Mouse (Mus musculus): Measurements from ENCODE around the gene Gcgr. TPM values are rescaled to one million over a fixed set of nuclear protein-coding genes. Genes with fewer than 3 reads are reported as not detected.

Gene Gcgr
- polyA plus RNA-seq (2014; fragmentation: Nextera tagmentation; extraction: Ambion mirVana): 1.2 and 1.9 TPM in 2 replicates

GRCm38 (mm10) chr11:120530085-120530964 is at the start of gene Gcgr:
Gene Gcgr, plus strand, starts transcription at chr11:120530699.
- Histone ChIP-seq H3K9ac (replicated peaks; ENCODE audit: low read depth, low read length) (peak within 1 kb of the TSS; percentile 28; the same call in 1 of the 2 replicates), H3K4me3 (ENCODE audit: low read depth, low read length) (peak within 1 kb of the TSS; percentile 41), H3K27me3 (ENCODE audit: control insufficient read depth, insufficient read depth, low read length) (peaks cover 27% of the 10 kb centered on the region), H3K36me3 (ENCODE audit: control insufficient read depth, insufficient read depth, low read length) (no peaks in the 10 kb centered on the region), H3K4me2 (replicated peaks; ENCODE audit: low read depth, low read length) (peak within 1 kb of the TSS; percentile 72), H3K27ac (ENCODE audit: low read length) (no peak within 1 kb of the TSS), H3K4me1 (ENCODE audit: control insufficient read depth, insufficient read depth, low read length) (peaks cover 10% of the 10 kb centered on the region; the same call in 1 of the 2 replicates), H3K9me3 (ENCODE audit: control insufficient read depth, low read depth, low read length) (no peaks in the 10 kb centered on the region)
- 11% methylated on average over 55 of the region's 62 CpGs for WGBS
- ATAC-seq (ENCODE audit: insufficient number of reproducible peaks, insufficient read depth, low FRiP score, low read depth): peak; percentile 40; the same call in 1 of the 2 replicates

GRCm38 (mm10) chr11:120483448-120483934 is 47.0 kb upstream of the Gcgr start:
- peak overlapping the region; percentile 91; the same call in 1 of the 2 replicates for H3K4me2 ChIP-seq (replicated peaks; ENCODE audit: low read depth, low read length)
- H3K9me3 ChIP-seq (ENCODE audit: control insufficient read depth, low read depth, low read length): no peaks in the 10 kb centered on the region
- H3K27me3 ChIP-seq (ENCODE audit: control insufficient read depth, insufficient read depth, low read length): no peaks in the 10 kb centered on the region
- 85% methylated on average over 7 of the region's 7 CpGs for WGBS
- H3K9ac ChIP-seq (replicated peaks; ENCODE audit: low read depth, low read length): no peak overlapping the region
- peaks cover 7% of the 10 kb centered on the region for H3K4me1 ChIP-seq (ENCODE audit: control insufficient read depth, insufficient read depth, low read length)
- no peak for ATAC-seq (ENCODE audit: insufficient number of reproducible peaks, insufficient read depth, low FRiP score, low read depth)
- H3K4me3 ChIP-seq (ENCODE audit: low read depth, low read length): peak overlapping the region; percentile 96; the same call in 1 of the 2 replicates
- H3K36me3 ChIP-seq (ENCODE audit: control insufficient read depth, insufficient read depth, low read length): peaks cover 65% of the 10 kb centered on the region
- no peak overlapping the region; the same call in 1 of the 2 replicates for H3K27ac ChIP-seq (ENCODE audit: low read length)

GRCm38 (mm10) chr11:120484265-120484981 is 46.1 kb upstream of the Gcgr start, which contains the start of gene Mrpl12:
Gene Mrpl12, plus strand, starts transcription at chr11:120484613.
- Histone ChIP-seq H3K4me3 (ENCODE audit: low read depth, low read length) (peak within 1 kb of the TSS; percentile 96), H3K9me3 (ENCODE audit: control insufficient read depth, low read depth, low read length) (no peaks in the 10 kb centered on the region), H3K27ac (ENCODE audit: low read length) (peak within 1 kb of the TSS; percentile 86), H3K36me3 (ENCODE audit: control insufficient read depth, insufficient read depth, low read length) (peaks cover 65% of the 10 kb centered on the region), H3K27me3 (ENCODE audit: control insufficient read depth, insufficient read depth, low read length) (no peaks in the 10 kb centered on the region), H3K4me2 (replicated peaks; ENCODE audit: low read depth, low read length) (peak within 1 kb of the TSS; percentile 91), H3K9ac (replicated peaks; ENCODE audit: low read depth, low read length) (peak within 1 kb of the TSS; percentile 80), H3K4me1 (ENCODE audit: control insufficient read depth, insufficient read depth, low read length) (peaks cover 8% of the 10 kb centered on the region)
- under 1% methylated on average over 60 of the region's 60 CpGs for WGBS
- peak; percentile 95 for ATAC-seq (ENCODE audit: insufficient number of reproducible peaks, insufficient read depth, low FRiP score, low read depth)

- peaks cover 64% of the 10 kb centered on the region for H3K36me3 ChIP-seq (ENCODE audit: control insufficient read depth, insufficient read depth, low read length)
- peak overlapping the region; percentile 96 for H3K4me3 ChIP-seq (ENCODE audit: low read depth, low read length)
- H3K27me3 ChIP-seq (ENCODE audit: control insufficient read depth, insufficient read depth, low read length): no peaks in the 10 kb centered on the region
- ATAC-seq (ENCODE audit: insufficient number of reproducible peaks, insufficient read depth, low FRiP score, low read depth): no peak
- H3K27ac ChIP-seq (ENCODE audit: low read length): no peak overlapping the region
- peak overlapping the region; percentile 91 for H3K4me2 ChIP-seq (replicated peaks; ENCODE audit: low read depth, low read length)
- no peaks in the 10 kb centered on the region for H3K9me3 ChIP-seq (ENCODE audit: control insufficient read depth, low read depth, low read length)
- H3K9ac ChIP-seq (replicated peaks; ENCODE audit: low read depth, low read length): peak overlapping the region; percentile 80
- 7% methylated on average over 10 of the region's 10 CpGs for WGBS
- peaks cover 11% of the 10 kb centered on the region for H3K4me1 ChIP-seq (ENCODE audit: control insufficient read depth, insufficient read depth, low read length)
Observed at GRCm38 (mm10) chr11:120485251-120485650, 45.2 kb upstream of the Gcgr start.

GRCm38 (mm10) chr11:120488516-120488915 is 42.0 kb upstream of the Gcgr start:
- Histone ChIP-seq H3K27ac (ENCODE audit: low read length) (no peak overlapping the region), H3K4me2 (replicated peaks; ENCODE audit: low read depth, low read length) (no peak overlapping the region), H3K36me3 (ENCODE audit: control insufficient read depth, insufficient read depth, low read length) (peaks cover 39% of the 10 kb centered on the region), H3K27me3 (ENCODE audit: control insufficient read depth, insufficient read depth, low read length) (no peaks in the 10 kb centered on the region), H3K9ac (replicated peaks; ENCODE audit: low read depth, low read length) (no peak overlapping the region), H3K4me1 (ENCODE audit: control insufficient read depth, insufficient read depth, low read length) (peaks cover 27% of the 10 kb centered on the region), H3K4me3 (ENCODE audit: low read depth, low read length) (no peak overlapping the region), H3K9me3 (ENCODE audit: control insufficient read depth, low read depth, low read length) (no peaks in the 10 kb centered on the region)
- ATAC-seq (ENCODE audit: insufficient number of reproducible peaks, insufficient read depth, low FRiP score, low read depth): no peak
- WGBS: 75% methylated on average over 4 of the region's 4 CpGs

GRCm38 (mm10) chr11:120489054-120489761 is 41.3 kb upstream of the Gcgr start:
- Histone ChIP-seq H3K36me3 (ENCODE audit: control insufficient read depth, insufficient read depth, low read length) (peaks cover 37% of the 10 kb centered on the region), H3K27me3 (ENCODE audit: control insufficient read depth, insufficient read depth, low read length) (no peaks in the 10 kb centered on the region), H3K4me1 (ENCODE audit: control insufficient read depth, insufficient read depth, low read length) (peaks cover 29% of the 10 kb centered on the region), H3K4me2 (replicated peaks; ENCODE audit: low read depth, low read length) (no peak overlapping the region), H3K4me3 (ENCODE audit: low read depth, low read length) (no peak overlapping the region), H3K27ac (ENCODE audit: low read length) (no peak overlapping the region), H3K9me3 (ENCODE audit: control insufficient read depth, low read depth, low read length) (no peaks in the 10 kb centered on the region), H3K9ac (replicated peaks; ENCODE audit: low read depth, low read length) (no peak overlapping the region)
- ATAC-seq (ENCODE audit: insufficient number of reproducible peaks, insufficient read depth, low FRiP score, low read depth): 0 out of 2 replicates have a peak, but pooled peaks have one; percentile 19
- 64% methylated on average over 4 of the region's 4 CpGs for WGBS

- Histone ChIP-seq H3K9ac (replicated peaks; ENCODE audit: low read depth, low read length) (no peak overlapping the region), H3K36me3 (ENCODE audit: control insufficient read depth, insufficient read depth, low read length) (peaks cover 47% of the 10 kb centered on the region), H3K4me1 (ENCODE audit: control insufficient read depth, insufficient read depth, low read length) (peaks cover 27% of the 10 kb centered on the region), H3K27me3 (ENCODE audit: control insufficient read depth, insufficient read depth, low read length) (no peaks in the 10 kb centered on the region), H3K9me3 (ENCODE audit: control insufficient read depth, low read depth, low read length) (no peaks in the 10 kb centered on the region), H3K4me3 (ENCODE audit: low read depth, low read length) (no peak overlapping the region), H3K4me2 (replicated peaks; ENCODE audit: low read depth, low read length) (peak overlapping the region; percentile 91; the same call in 1 of the 2 replicates), H3K27ac (ENCODE audit: low read length) (peak overlapping the region; percentile 83; the same call in 1 of the 2 replicates)
- WGBS: 35% methylated on average over 4 of the region's 4 CpGs
- ATAC-seq (ENCODE audit: insufficient number of reproducible peaks, insufficient read depth, low FRiP score, low read depth): no peak
Observed at GRCm38 (mm10) chr11:120490291-120491046, 40.0 kb upstream of the Gcgr start.

All from stomach, embryonic 14.5 days (tissue).